Mouse (Mus musculus) hindbrain, embryonic 12.5 days (tissue): ENCODE measurements around the gene Lhx4. TPM values are rescaled to one million over a fixed set of nuclear protein-coding genes. Genes with fewer than 3 reads are reported as not detected.

Source experiments
- ATAC-seq: fragments of 200-750 bp; cut with Nextera tagmentation; 2 replicates; pipeline ENCODE4 v1.8.0; 2017; ENCODE audit warnings: moderate TSS enrichment; ENCODE audit not compliant: low FRiP score
- H3K27ac ChIP-seq: fragments of 300-500 bp; sonication (generic); 2 replicates; pipeline ENCODE4 v1.5.1; 2016; ENCODE audit warnings: mild to moderate bottlenecking
- H3K27me3 ChIP-seq: fragments of 300-500 bp; sonication (generic); 2 replicates; pipeline ENCODE4 v1.6.1; 2016; ENCODE audit warnings: mild to moderate bottlenecking
- H3K36me3 ChIP-seq: fragments of 300-500 bp; sonication (generic); 2 replicates; pipeline ENCODE4 v1.6.1; 2016; ENCODE audit warnings: mild to moderate bottlenecking
- H3K4me1 ChIP-seq: fragments of 300-500 bp; sonication (generic); 2 replicates; pipeline ENCODE4 v1.6.1; 2016
- H3K4me2 ChIP-seq: fragments of 300-500 bp; sonication (generic); replicated peaks from 2 replicates; pipeline ENCODE4 v1.6.1; 2016; ENCODE audit warnings: mild to moderate bottlenecking
- H3K4me3 ChIP-seq: fragments of 300-500 bp; sonication (generic); 2 replicates; pipeline ENCODE4 v1.5.1; 2016; ENCODE audit warnings: mild to moderate bottlenecking
- H3K9ac ChIP-seq: fragments of 300-500 bp; sonication (generic); 2 replicates; pipeline ENCODE4 v1.6.1; 2016; ENCODE audit warnings: mild to moderate bottlenecking, moderate library complexity
- H3K9me3 ChIP-seq: fragments of 300-500 bp; sonication (generic); replicated peaks from 2 replicates; pipeline ENCODE4 v1.6.1; 2016; ENCODE audit warnings: mild to moderate bottlenecking
- WGBS: fragments of 180-500 bp; shearing (Covaris S2); methylation state at CpG from one replicate; pipeline ENCODE4 v1.1.7; 2016; 5-methylcytosine and 5-hydroxymethylcytosine counted together
- polyA plus RNA-seq: library from polyadenylated mRNA; unstranded; fragments of >200 nt; fragmentation: Nextera tagmentation; extraction: Ambion mirVana; gene quantifications from 2 replicates; pipeline ENCODE4 v1.2.1, GENCODE M21; 2016

Lhx4 gene
- polyA plus RNA-seq: 8.6 and 9.7 TPM in 2 replicates

GRCm38 (mm10) chr1:155751484-155752255, at the start of gene Lhx4:
Gene Lhx4, minus strand, starts transcription at chr1:155751684.
- H3K27ac ChIP-seq: no peak within 1 kb of the TSS
- 65% methylated on average over 6 of the region's 6 CpGs for WGBS
- ATAC-seq: no peak; the same call in 1 of the 2 replicates
- no peak within 1 kb of the TSS for H3K4me2 ChIP-seq
- no peak within 1 kb of the TSS for H3K4me3 ChIP-seq
- H3K9me3 ChIP-seq: no peaks in the 10 kb centered on the region
- H3K4me1 ChIP-seq: peaks cover 10% of the 10 kb centered on the region; the same call in 1 of the 2 replicates
- no peak within 1 kb of the TSS for H3K9ac ChIP-seq
- peaks cover 82% of the 10 kb centered on the region for H3K27me3 ChIP-seq
- H3K36me3 ChIP-seq: no peaks in the 10 kb centered on the region

- no peak overlapping the region for H3K27ac ChIP-seq
- WGBS: 95% methylated on average over 4 of the region's 4 CpGs
- H3K9me3 ChIP-seq: no peaks in the 10 kb centered on the region
- no peak overlapping the region for H3K4me3 ChIP-seq
- no peak for ATAC-seq
- no peak overlapping the region for H3K4me2 ChIP-seq
- peaks cover 30% of the 10 kb centered on the region for H3K36me3 ChIP-seq
- no peaks in the 10 kb centered on the region for H3K4me1 ChIP-seq
- no peaks in the 10 kb centered on the region for H3K27me3 ChIP-seq
- H3K9ac ChIP-seq: no peak overlapping the region
Observed at GRCm38 (mm10) chr1:155798000-155798399, 46.5 kb upstream of the Lhx4 start.

GRCm38 (mm10) chr1:155797425-155797824, 45.9 kb upstream of the Lhx4 start:
- H3K4me3 ChIP-seq: no peak overlapping the region
- no peaks in the 10 kb centered on the region for H3K9me3 ChIP-seq
- H3K4me2 ChIP-seq: no peak overlapping the region
- WGBS: 89% methylated on average over 4 of the region's 4 CpGs
- peaks cover 26% of the 10 kb centered on the region for H3K36me3 ChIP-seq
- ATAC-seq: no peak
- no peak overlapping the region for H3K27ac ChIP-seq
- H3K9ac ChIP-seq: no peak overlapping the region; the same call in 1 of the 2 replicates
- no peaks in the 10 kb centered on the region for H3K4me1 ChIP-seq
- H3K27me3 ChIP-seq: no peaks in the 10 kb centered on the region

GRCm38 (mm10) chr1:155796757-155797405, 45.4 kb upstream of the Lhx4 start:
- 82% methylated on average over 11 of the region's 11 CpGs for WGBS
- Histone ChIP-seq H3K27ac (no peak overlapping the region), H3K9me3 (no peaks in the 10 kb centered on the region), H3K4me3 (no peak overlapping the region), H3K27me3 (no peaks in the 10 kb centered on the region), H3K4me1 (no peaks in the 10 kb centered on the region), H3K36me3 (peaks cover 25% of the 10 kb centered on the region), H3K9ac (no peak overlapping the region), H3K4me2 (no peak overlapping the region)
- no peak for ATAC-seq

GRCm38 (mm10) chr1:155795791-155796233, 44.3 kb upstream of the Lhx4 start:
- H3K36me3 ChIP-seq: peaks cover 20% of the 10 kb centered on the region
- H3K27ac ChIP-seq: no peak overlapping the region
- H3K4me3 ChIP-seq: no peak overlapping the region
- H3K4me2 ChIP-seq: no peak overlapping the region
- no peaks in the 10 kb centered on the region for H3K9me3 ChIP-seq
- H3K27me3 ChIP-seq: no peaks in the 10 kb centered on the region
- H3K9ac ChIP-seq: no peak overlapping the region
- peaks cover 3% of the 10 kb centered on the region for H3K4me1 ChIP-seq
- ATAC-seq: no peak
- 85% methylated on average over 5 of the region's 5 CpGs for WGBS

GRCm38 (mm10) chr1:155794855-155795254, 43.4 kb upstream of the Lhx4 start:
- Histone ChIP-seq H3K9me3 (no peaks in the 10 kb centered on the region), H3K27me3 (no peaks in the 10 kb centered on the region), H3K27ac (no peak overlapping the region), H3K9ac (no peak overlapping the region), H3K4me1 (peaks cover 10% of the 10 kb centered on the region), H3K36me3 (peaks cover 20% of the 10 kb centered on the region), H3K4me2 (no peak overlapping the region), H3K4me3 (no peak overlapping the region)
- 84% methylated on average over 6 of the region's 6 CpGs for WGBS
- no peak for ATAC-seq

- no peak overlapping the region for H3K4me3 ChIP-seq
- H3K36me3 ChIP-seq: peaks cover 36% of the 10 kb centered on the region
- H3K9ac ChIP-seq: no peak overlapping the region
- 0 out of 2 replicates have a peak, but pooled peaks cover 8% of the 10 kb centered on the region for H3K9me3 ChIP-seq
- no peak overlapping the region for H3K27ac ChIP-seq
- H3K4me2 ChIP-seq: no peak overlapping the region
- 65% methylated on average over 5 of the region's 5 CpGs for WGBS
- H3K27me3 ChIP-seq: no peaks in the 10 kb centered on the region
- peaks cover 15% of the 10 kb centered on the region for H3K4me1 ChIP-seq
- no peak for ATAC-seq
Observed at GRCm38 (mm10) chr1:155791919-155792318, 40.4 kb upstream of the Lhx4 start.

GRCm38 (mm10) chr1:155790111-155790974, 38.9 kb upstream of the Lhx4 start:
- ATAC-seq: peak; percentile 91
- Histone ChIP-seq H3K4me3 (no peak overlapping the region), H3K9me3 (0 out of 2 replicates have a peak, but pooled peaks cover 8% of the 10 kb centered on the region), H3K9ac (no peak overlapping the region), H3K27ac (peak overlapping the region; percentile 89), H3K27me3 (peaks cover 3% of the 10 kb centered on the region; the same call in 1 of the 2 replicates), H3K4me2 (no peak overlapping the region), H3K4me1 (peaks cover 20% of the 10 kb centered on the region), H3K36me3 (peaks cover 38% of the 10 kb centered on the region)
- WGBS: 36% methylated on average over 16 of the region's 16 CpGs

- no peak for ATAC-seq
- no peak overlapping the region for H3K27ac ChIP-seq
- peaks cover 42% of the 10 kb centered on the region for H3K36me3 ChIP-seq
Observed at GRCm38 (mm10) chr1:155785886-155786285, 34.4 kb upstream of the Lhx4 start.

GRCm38 (mm10) chr1:155784343-155785205, 33.1 kb upstream of the Lhx4 start:
- peaks cover 47% of the 10 kb centered on the region for H3K36me3 ChIP-seq
- H3K27ac ChIP-seq: no peak overlapping the region
- H3K9me3 ChIP-seq: 0 out of 2 replicates have a peak, but pooled peaks cover 8% of the 10 kb centered on the region
- peaks cover 45% of the 10 kb centered on the region for H3K27me3 ChIP-seq
- WGBS: 39% methylated on average over 19 of the region's 19 CpGs
- peak; percentile 29; the same call in 1 of the 2 replicates for ATAC-seq
- H3K9ac ChIP-seq: peak overlapping the region; percentile 29; the same call in 1 of the 2 replicates
- no peak overlapping the region for H3K4me3 ChIP-seq
- peaks cover 13% of the 10 kb centered on the region for H3K4me1 ChIP-seq
- no peak overlapping the region; the same call in 1 of the 2 replicates for H3K4me2 ChIP-seq

More at GRCm38 (mm10) chr1:155785886-155786285, 34.4 kb upstream of the Lhx4 start:
- Histone ChIP-seq H3K9me3 (0 out of 2 replicates have a peak, but pooled peaks cover 8% of the 10 kb centered on the region), H3K4me1 (peaks cover 24% of the 10 kb centered on the region), H3K4me2 (no peak overlapping the region), H3K4me3 (no peak overlapping the region), H3K9ac (0 out of 2 replicates have a peak overlapping the region, but pooled peaks have one; percentile 5), H3K27me3 (peaks cover 37% of the 10 kb centered on the region)
- WGBS: 50% methylated on average over 7 of the region's 7 CpGs

- ATAC-seq: no peak
- Histone ChIP-seq H3K36me3 (peaks cover 44% of the 10 kb centered on the region), H3K4me3 (no peak overlapping the region), H3K27me3 (peaks cover 65% of the 10 kb centered on the region), H3K27ac (no peak overlapping the region), H3K9ac (no peak overlapping the region), H3K4me1 (peaks cover 12% of the 10 kb centered on the region), H3K4me2 (no peak overlapping the region), H3K9me3 (0 out of 2 replicates have a peak, but pooled peaks cover 2% of the 10 kb centered on the region)
- 81% methylated on average over 5 of the region's 5 CpGs for WGBS
Observed at GRCm38 (mm10) chr1:155782382-155782781, 30.9 kb upstream of the Lhx4 start.
